Mouse (Mus musculus) adrenal gland, adult 2 months (tissue): Measurements from ENCODE around the gene Desi2. TPM values are rescaled to one million over a fixed set of nuclear protein-coding genes. Genes with fewer than 3 reads are reported as not detected.
A peak's percentile ranks its signal among the peaks of the same experiment; 100 is the strongest.
"Not testable (repeated sequence)": the region's sequence is repeated elsewhere in the genome, so short reads cannot be mapped to it uniquely, and the experiment has no call there.

ENCODE experiments used
- DNase-seq: peaks from one replicate; pipeline ENCODE4 v3.0.0; 2021
- long read RNA-seq: library from polyadenylated mRNA; stranded (forward); transcript quantifications from one replicate; pipeline ENCODE4 v2.0.0, GENCODE M21; 2021
- polyA plus RNA-seq: library from polyadenylated mRNA; depleted of rRNA; stranded (reverse); fragments of >200 nt; gene quantifications from 2 replicates; pipeline ENCODE4 v1.2.3, GENCODE M21; 2012; rRNA removed
- total RNA-seq, 2 experiments: library from RNA; stranded (reverse); gene quantifications; 2 replicates each; pipeline ENCODE4 v1.2.3; 2021

The Desi2 gene
- total RNA-seq, result 10 to 100 TPM; 18.9 to 26.1 TPM
- 13.1 and 13.2 TPM in 2 replicates for polyA plus RNA-seq
- long read RNA-seq, full-length matches to known transcripts, result 21 of 27 reads
- long read RNA-seq, partial matches to known transcripts, result 0 of 27 reads
- long read RNA-seq, other reads (novel, unspliced or antisense), result 6 of 27 reads

DNA sequence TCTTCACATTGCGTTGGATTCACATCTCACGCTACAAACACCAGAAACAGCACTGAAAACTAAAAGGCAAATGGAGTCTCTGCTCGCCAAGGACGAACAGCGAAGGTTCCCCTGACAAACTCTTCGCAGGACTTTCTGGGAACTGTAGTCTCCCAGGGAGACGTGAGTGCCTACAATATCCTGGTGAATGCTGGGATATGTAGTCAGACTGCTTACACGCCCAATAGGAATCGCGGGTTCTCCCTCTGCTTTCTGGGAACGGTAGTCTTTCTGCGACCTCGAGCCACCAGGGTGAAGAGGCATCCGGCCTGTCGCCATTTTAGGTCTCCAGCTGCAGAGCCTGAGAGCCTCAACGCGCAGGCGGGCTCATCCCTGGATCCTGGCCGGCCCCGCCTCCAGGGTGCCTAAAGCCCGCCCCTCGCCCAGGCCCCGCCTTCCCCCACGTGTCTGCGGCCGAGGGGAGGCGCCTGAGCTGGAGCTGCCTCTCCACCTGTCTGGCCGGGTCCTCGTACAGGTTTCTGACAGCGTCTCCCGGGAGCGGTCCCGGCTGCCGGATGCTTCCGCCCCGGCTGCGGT lies at the start of gene Desi2:
Gene Desi2, plus strand, starts transcription at position 202 of the 576 bp plus-strand sequence.
- DNase-seq, result peak; percentile 98

DNA sequence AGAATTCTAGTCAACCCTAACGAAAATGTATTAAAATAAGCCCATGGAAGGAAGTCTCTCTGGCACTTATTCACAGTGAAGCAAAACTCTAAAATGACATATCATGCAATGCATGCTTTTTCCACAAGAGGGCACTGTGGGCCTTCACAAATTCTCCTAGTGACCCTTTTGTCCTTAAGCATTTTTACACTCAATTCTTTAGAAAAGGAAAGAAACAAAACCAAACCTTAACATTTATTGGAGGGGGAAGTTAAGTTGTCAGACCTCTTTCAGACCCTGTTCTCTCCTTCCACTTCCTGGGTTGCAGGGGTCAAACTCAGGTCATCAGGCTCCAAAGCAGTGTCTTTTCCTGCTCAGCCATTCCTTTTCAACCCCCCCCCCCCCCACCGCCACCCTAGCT lies 40.7 kb upstream of the Desi2 start:
- DNase-seq, result peak; percentile 33

DNA sequence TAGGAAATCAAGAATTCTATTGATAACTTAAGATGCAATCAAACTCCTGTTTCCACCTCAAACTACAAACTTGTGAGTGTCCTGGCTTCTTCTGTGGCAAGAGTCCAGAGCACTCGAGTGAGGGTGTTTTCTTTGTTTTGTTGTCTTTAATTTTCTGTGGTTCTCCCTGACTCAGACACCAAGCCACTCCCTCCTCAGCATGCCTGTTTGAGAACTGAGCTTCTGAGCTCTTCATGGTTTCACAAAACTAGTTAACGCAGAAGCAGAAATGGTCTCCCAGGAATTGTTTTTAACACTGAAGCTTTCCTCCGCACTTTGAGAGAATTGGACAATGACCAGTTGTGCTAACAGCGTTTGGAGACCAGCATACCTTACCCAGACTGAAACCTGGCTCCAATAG lies 40.3 kb upstream of the Desi2 start:
- peak; percentile 14 for DNase-seq

DNA sequence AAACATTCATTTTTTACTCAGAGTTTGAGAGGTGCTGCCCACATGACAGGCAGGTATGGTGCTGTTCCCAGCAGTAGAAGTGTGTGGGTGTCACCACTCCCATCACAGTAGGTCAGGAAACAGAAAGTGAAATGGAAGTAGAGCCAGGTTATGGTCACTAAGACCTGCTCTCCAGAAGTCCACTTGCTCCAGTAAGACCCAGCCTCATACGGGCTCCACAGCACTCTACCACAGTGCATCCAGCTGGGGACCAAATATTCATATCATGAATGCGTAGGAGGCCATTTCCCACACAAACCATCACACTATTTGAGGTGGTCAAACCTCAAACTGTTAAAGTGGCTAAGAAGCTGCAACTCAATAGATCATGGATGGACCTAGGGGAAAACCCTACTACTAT lies 5.0 kb upstream of the Desi2 start:
- DNase-seq, result no peak

DNA sequence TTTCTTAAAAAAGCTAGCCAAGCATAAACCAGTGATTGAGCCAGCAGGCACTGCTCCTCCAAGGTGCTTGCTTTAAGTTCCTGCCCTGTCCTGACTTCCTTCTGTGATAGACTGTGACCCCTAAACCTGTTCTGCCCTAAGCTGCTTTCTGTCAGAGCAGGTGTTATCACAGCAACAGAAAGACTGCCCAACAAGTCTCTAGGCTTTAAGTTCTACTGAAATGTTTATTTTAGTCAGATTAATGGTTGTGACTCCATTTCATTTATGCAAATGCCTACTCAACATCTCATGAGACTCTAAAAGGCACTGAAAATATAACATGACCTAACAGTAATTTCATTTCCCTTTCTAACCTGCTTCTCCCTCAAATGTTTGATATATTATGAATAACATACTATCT lies 1.6 kb upstream of the Desi2 start:
- no peak for DNase-seq

DNA sequence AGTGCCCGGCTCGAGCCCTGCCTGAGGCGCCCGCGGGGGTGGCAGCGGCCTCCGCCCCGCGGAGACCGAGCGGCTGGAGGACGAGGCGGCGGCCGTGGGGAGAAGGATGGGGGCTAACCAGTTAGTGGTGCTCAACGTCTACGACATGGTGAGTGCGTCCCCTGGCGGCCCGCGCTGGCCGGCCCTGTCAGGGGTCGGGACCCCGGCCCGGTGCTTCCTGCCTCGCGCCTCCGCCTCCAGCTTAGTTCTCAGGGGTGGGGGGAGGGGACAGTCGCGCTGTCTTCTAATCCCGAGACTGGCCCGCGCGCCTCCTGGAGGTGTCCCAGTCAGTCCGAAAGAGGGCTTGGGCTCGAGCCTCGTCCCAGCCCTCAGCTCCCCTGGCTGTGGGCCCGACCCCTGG lies 593 bp downstream of the Desi2 start:
- not testable (repeated sequence) for DNase-seq

DNA sequence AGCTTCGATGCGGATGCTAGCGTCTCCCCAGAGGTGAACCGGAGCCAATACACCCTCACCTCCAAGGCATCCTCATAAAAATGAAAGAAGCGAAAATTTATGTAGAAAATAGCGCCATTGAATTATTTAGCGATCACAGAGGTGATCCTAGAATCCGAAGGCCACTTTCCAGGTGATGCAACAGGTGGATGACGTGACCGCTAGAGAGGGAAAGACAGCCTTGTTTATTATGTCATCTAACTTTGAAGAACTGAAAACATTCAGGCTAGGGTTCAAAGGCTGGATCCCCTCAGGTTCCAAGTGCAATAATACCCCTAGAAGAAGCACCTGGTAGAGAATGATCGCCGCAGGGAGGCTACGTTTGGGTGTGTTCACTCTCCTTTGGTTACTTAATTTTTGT lies 1.2 kb downstream of the Desi2 start:
- DNase-seq, result peak; percentile 19

DNA sequence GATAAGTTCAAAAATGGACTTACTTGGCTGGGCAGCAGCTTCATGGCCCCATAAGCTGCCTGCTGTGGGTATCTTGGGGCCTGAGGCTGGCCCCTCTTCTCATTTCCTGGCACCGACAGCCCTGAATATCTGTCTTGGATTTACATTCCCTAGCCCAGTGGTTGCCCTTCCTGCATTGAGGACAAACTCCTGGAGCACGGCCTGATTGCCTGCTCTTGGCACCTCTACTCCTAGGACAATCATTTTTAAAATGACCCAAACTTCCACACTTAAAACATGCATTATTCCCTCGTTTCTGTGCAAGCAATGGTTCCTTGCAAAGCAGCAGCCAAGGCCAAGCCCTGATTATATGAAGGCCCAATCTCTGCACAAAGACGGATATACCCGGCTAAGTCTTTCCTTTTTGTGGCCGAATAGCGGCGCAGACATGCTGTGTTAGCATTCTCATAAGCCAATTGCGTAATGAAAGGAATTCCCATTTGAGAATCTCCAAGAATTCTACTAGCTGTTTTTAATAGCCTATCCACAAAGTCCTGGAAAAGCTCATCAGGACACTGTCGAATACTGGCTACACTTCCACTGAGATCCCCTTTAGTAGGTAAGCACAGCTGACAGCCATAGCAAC lies 18.6 kb downstream of the Desi2 start:
- peak; percentile 34 for DNase-seq

DNA sequence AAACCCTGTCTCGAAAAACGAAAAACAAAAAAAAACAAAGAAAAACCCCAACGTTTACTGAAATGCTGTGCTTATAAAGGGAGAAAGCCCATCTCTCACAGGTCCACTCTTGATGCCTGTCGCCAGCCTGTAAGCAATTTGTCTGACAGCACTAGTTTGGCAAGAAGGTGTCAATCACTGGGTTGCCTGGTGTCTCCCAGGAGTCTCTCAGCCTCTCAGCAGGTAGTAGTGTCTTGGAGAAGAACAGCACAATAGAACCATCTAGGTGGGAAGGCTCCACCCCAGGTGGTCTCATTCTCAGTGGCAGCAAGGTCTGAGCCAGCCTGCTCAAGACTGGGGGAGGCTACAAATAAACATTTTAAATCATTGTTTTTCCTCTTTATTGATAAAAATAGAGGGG lies 20.6 kb downstream of the Desi2 start:
- DNase-seq, result not testable (repeated sequence)

DNA sequence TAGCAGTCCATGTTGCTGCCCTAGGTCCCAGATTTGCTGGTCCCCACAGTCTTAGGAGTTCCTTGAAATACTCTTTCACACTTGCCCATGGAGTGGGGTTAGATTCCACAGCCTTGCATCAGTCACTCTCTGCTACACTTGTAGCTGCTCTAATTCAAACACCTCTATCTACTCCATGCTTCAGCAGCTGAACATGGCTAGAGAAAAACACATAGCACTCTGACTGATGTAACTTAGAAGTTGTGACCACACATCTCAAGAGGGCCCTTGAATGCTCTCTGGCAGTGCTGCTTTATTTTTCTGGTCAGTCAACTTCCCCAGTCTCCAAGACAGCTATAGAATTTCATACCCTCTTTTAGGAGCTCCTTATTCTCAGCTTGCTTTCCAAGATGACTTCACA lies 22.7 kb downstream of the Desi2 start:
- no peak for DNase-seq

DNA sequence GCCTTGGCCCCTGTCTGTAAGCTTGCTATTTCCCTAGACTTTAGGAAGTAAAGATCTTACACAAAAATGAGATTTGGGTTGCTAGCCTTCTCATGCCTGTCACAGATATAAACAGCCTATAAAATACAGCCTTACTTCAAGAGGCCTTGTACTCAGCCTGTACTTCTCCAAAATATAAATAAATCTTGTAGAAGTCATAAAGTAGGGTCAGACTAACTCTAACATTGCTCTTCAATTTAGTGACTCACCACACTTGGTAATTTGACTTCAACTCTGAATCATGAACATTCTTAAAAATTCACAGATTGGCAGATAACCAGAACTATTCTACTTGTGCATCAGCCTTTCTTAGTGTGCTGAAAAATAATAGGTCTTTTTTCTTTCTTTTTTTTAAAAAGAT lies 29.9 kb downstream of the Desi2 start:
- no peak for DNase-seq

DNA sequence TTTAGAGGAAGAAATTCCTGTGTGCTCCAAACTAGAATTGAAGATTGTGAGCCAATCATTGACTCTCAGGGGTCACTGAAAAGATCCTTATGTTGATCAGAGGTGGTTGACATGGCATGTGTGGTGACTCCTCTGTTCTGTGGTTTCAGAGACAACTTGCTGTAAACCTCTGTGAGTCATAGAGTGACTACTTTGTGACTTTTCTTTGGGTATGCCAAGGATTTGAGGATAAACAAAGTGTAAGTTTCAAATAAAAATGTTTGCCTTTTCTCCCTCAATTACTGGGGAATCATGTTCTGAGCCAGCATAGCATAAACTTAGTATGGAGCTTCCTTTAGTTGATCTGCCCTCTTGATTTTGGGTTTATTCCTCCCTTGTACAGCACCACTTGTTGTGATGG lies 31.1 kb downstream of the Desi2 start:
- DNase-seq, result no peak

DNA sequence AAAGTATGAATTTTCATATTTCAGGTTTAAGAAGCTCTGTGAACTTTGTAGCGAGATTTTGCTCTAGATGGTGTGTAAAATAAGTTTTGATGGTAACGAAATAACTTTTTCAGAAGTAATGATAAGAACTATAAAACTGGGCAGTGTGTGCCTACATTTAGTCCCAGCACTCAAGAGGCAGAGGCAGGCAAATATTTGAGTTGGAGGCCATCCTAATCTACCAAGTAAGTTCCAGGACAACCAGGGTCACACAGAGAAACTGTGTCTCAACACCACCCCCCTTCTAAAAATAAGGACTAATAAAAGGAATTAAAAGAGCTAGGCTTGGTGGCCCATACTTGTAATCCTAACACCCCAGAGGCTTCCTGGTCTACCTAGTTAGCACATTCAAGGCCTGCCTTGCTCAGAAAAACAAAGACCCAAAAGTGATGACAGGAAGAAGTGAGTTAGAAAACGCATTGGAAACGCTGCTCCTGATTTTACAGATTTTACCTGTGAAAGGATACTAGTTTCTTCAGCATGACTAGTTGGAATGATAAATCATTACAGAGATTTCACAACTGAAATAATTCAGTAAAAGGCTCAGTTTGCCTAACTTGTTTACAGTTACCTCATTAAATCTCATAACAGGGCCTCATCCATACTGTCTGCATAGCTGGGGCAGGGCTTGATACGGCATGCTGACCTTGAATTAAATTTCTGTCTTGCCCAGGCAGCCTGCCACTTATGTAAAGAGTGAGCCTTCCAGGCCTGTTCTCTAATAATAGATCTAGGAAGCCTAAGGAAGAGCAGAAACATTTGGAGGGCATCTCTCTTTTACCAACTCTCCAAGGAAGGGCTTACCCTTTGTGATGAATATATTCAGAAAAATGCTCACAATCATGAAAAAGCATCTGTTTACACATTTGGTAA lies 32.2 kb downstream of the Desi2 start:
- DNase-seq, result peak; percentile 25

DNA sequence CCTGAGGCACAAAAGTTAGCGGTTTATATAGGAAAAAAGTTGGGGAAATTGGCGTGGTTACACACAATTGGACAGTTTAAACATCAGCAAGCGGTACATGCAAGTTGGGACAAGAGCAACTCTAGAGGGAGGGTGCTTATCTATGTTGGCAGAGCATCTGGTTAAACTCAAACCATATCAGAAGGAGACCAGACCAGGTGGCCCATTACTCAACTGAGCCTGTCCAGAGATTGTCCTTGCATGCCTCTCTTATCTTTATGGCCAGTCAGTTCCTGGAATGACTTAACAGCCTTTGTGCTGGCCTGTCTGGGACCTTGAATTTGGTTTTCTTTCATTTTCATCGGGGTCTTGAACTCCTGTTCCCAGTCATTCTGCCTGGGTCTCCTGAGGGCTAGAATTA lies 41.7 kb downstream of the Desi2 start:
- DNase-seq, result not testable (repeated sequence)

DNA sequence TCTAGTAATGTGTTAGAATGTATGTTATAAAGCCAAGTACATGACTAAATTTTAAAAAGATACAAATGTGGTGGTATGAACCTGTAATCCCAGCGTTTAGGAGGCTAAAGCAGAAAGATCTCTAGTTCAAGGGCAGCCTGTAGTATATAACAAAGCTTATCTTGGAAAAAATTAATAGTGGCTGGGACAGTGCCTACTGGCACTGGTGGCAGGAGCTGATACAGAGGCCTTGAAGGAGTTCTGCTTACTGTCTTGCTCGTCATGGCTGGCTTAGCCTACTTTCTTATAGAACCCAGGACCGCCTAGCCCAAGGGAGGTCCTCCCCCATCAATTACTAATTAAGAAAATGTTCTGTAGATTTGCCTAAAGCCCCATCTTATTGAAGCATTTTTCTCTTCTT lies 46.9 kb downstream of the Desi2 start:
- no peak for DNase-seq

DNA sequence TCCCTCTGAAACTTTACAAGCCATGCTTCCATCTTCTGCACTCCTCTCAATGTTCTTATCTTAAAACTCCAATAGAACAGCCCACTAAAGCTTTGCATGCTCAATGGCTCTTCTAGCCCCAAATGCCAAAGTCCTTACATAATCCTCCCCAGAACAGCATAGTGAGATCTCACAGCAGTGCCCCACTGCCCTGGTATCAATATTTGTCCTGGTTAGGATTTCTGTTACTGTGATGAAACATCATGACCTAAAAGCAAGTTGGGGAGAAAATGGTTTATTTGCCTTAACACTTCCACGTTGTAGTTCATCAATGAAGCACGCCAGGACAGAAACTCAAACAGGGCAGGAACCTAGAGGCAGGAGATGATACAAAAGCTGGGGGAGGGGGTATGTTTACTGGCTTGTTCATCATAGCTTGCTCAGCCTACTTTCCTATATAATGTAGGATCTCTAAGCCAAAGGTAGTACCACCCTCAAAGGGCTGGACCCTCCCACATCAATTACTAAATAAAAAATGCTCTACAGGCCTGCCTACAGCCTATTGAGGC lies 48.8 kb downstream of the Desi2 start:
- DNase-seq, result no peak

DNA sequence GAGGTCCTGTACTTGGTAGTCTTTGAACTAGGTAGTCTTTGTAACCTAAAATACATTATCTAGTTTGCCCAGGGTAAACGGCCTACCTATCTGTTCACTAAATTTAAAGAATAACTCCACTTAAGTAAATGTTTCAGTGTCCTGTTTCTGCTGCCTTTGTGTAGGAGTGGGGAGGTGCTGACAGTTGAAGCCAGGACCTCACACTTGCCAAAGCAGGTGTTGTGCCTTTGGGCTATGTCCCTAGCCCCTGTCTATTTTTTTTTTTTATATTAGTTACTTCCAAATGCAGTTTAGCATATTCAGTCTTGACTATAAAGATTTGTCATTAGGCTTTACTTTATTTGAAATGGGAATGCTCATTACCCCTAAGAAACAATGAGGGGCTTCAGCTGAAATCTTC lies 51.5 kb downstream of the Desi2 start:
- DNase-seq, result no peak

DNA sequence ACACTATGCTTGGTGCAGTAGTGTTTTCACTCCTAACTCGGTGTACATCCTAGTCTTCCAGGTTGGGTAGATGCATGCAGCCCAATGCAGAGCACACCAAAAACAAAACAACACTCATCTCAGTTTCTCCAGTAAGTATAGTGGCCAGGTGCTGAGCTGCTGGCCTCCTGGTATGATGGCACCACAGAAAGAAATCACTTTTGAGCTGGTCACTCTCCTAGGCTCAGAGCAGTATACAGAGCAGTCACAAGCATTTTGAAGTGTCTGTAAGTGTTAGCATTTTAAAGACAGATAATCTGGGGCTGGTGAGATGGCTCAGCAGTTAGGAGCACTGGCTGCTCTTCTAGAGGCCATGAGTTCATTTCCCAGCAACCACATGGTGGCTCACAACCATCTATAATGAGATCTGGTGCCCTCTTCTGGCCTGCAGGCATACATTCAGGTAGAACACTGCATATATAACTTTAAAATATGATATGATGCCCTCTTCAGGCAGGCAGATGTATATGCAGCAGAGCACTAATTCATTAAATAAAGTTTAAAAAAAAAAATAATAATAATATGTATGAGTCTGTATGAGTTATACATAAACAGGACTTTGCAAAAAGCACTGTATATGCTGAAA lies 54.8 kb downstream of the Desi2 start:
- DNase-seq, result peak; percentile 14

DNA sequence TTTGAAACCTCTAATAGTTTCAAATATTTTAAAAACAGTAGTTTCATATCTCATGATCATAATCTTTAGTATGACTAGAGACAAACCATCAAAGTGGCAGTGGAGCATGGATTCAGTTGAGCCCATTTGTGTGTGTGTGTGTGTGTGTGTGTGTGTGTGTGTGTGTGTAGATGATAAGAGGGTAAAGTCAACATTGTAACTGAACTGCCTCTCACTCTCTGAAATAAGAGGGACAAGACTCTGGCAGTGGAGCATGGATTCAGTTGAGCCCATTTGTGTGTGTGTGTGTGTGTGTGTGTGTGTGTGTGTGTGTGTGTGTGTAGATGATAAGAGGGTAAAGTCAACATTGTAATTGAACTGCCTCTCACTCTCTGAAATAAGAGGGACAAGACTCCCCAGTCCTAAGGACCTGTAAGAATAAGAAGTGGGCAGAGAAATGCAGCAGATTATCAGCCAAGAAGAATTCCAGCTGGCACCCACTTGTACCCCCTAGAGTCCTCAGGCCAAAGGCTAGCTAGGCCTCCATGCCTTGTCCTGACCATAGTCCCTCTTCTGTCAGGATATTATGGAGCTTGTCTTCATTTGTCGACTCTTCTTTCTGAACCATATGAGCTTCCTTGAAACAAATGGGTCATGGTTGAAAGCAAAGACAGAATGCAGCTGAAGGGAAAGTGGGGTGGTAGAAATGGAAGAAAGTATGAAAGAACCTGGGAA lies 61.0 kb downstream of the Desi2 start:
- DNase-seq, result no peak

DNA sequence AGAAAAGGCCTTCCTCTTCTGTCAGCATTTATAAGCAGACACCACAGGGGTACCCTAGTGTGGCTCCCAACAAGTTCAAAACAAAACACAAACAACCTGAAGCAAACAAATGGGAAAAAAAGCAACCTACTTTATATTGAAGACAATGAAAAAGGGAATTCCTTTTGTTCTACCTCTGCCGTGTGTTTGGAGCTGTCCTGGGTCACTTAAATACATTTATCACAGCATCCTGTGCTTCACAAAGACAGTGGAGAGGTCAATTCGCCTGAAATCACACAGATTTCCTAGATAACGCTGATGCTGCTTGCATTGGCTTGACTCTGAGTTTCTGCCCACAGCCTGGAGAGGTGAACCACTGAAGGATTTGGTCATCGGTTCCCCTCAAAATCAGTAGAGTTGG lies 67.4 kb downstream of the Desi2 start:
- no peak for DNase-seq

DNA sequence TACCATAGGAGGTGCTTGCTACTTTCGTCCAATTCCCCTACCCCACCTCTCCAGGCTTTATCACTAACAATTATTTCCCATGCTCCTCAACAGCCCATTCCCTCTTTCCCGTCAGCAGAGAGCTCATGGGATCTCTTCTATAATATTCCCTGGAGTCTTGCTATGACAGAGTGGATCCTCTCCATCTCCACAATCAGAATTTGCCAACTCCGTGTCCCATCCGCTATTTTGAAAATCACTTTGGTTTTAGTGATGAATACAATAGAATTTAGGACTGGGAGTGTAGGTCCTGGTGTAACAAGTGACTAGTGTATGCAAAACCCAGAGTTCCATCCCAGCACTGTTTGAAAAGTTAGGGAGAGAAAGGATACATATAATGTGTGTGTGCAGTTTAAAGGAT lies 69.1 kb downstream of the Desi2 start:
- DNase-seq, result no peak

DNA sequence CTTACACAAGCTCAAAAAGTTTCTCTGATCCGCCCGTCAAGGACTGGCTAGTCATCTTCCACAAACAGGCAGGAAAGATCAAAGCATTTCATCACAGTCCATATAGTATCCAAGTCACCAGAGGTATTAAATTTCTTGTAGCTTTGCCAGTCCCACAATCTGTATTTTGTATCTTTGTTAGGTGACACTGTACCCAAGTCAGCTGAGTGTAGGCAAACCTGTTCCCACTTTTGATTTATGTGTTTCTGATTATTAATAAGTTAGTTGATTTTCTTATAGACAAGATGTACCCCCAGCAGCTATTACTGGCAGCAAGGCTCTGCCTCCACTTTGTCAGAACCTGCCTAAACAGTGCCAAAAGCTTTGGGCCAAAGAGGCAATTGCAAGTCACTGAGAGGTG lies 71.6 kb downstream of the Desi2 start:
- no peak for DNase-seq
